Mouse (Mus musculus) E14TG2a.4 (cell line): Measurements from ENCODE around the gene Fam13a.

Experiments used
- CTCF ChIP-seq: conservative IDR thresholded peaks from 2 replicates; pipeline ENCODE4 v1.5.1; 2014; ENCODE audit warnings: low read length
- NANOG ChIP-seq: IDR thresholded peaks from 2 replicates; pipeline ENCODE4 v1.6.1; 2014; ENCODE audit warnings: borderline replicate concordance, low read length, mixed read lengths

- TF ChIP-seq CTCF (no peak), NANOG (no peak)
Measured at GRCm38 (mm10) chr6:58942276-58942675, 82.1 kb downstream of the Fam13a start.
